Mouse (Mus musculus) embryonic facial prominence, embryonic 12.5 days (tissue): ENCODE results near the gene Ifna16. TPM values are rescaled to one million over a fixed set of nuclear protein-coding genes. Genes with fewer than 3 reads are reported as not detected.

Experiments used
- ATAC-seq: fragments of 200-750 bp; cut with Nextera tagmentation; 2 replicates; pipeline ENCODE4 v1.8.0; 2017; ENCODE audit not compliant: insufficient number of reproducible peaks, insufficient read depth, low FRiP score, low TSS enrichment
- H3K27ac ChIP-seq: fragments of 300-500 bp; sonication (generic); 2 replicates; pipeline ENCODE4 v1.5.1; 2016; ENCODE audit warnings: mild to moderate bottlenecking
- H3K27me3 ChIP-seq: fragments of 300-500 bp; sonication (generic); 2 replicates; pipeline ENCODE4 v1.6.1; 2016; ENCODE audit warnings: mild to moderate bottlenecking, moderate library complexity
- H3K36me3 ChIP-seq: fragments of 300-500 bp; sonication (generic); 2 replicates; pipeline ENCODE4 v1.6.1; 2016; ENCODE audit warnings: mild to moderate bottlenecking
- H3K4me1 ChIP-seq: fragments of 300-500 bp; sonication (generic); 2 replicates; pipeline ENCODE4 v1.6.1; 2016
- H3K4me2 ChIP-seq: fragments of 300-500 bp; sonication (generic); replicated peaks from 2 replicates; pipeline ENCODE4 v1.6.1; 2016; ENCODE audit warnings: mild to moderate bottlenecking, moderate library complexity
- H3K4me3 ChIP-seq: fragments of 300-500 bp; sonication (generic); 2 replicates; pipeline ENCODE4 v1.5.1; 2016; ENCODE audit warnings: mild to moderate bottlenecking
- H3K9ac ChIP-seq: fragments of 300-500 bp; sonication (generic); 2 replicates; pipeline ENCODE4 v1.6.1; 2016; ENCODE audit warnings: mild to moderate bottlenecking, moderate library complexity
- H3K9me3 ChIP-seq: fragments of 300-500 bp; sonication (generic); 2 replicates; pipeline ENCODE4 v1.6.1; 2016; ENCODE audit warnings: mild to moderate bottlenecking, moderate library complexity
- WGBS: fragments of 180-500 bp; shearing (Covaris S2); methylation state at CpG from one replicate; pipeline ENCODE4 v1.1.7; 2016; 5-methylcytosine and 5-hydroxymethylcytosine counted together
- polyA plus RNA-seq: library from polyadenylated mRNA; unstranded; fragments of >200 nt; fragmentation: Nextera tagmentation; extraction: Ambion mirVana; gene quantifications from 2 replicates; pipeline ENCODE4 v1.2.1, GENCODE M21; 2016

The Ifna16 gene
- polyA plus RNA-seq: not detected in 2 replicates

- Histone ChIP-seq H3K27me3 (no peaks in the 10 kb centered on the region), H3K36me3 (no peaks in the 10 kb centered on the region), H3K9ac (no peak within 1 kb of the TSS), H3K27ac (no peak within 1 kb of the TSS), H3K4me2 (no peak within 1 kb of the TSS), H3K4me1 (no peaks in the 10 kb centered on the region), H3K9me3 (no peaks in the 10 kb centered on the region), H3K4me3 (no peak within 1 kb of the TSS)
- WGBS: 87% methylated on average over 1 of the region's 1 CpGs
- no peak for ATAC-seq
Measured at GRCm38 (mm10) chr4:88676824-88677223, at the start of gene Ifna16. Gene Ifna16 (minus strand): TSS chr4:88676924.

GRCm38 (mm10) chr4:88723497-88724090, 46.9 kb upstream of the Ifna16 start:
- Histone ChIP-seq H3K27me3 (no peaks in the 10 kb centered on the region), H3K4me3 (no peak overlapping the region), H3K4me2 (no peak overlapping the region), H3K36me3 (peaks cover 11% of the 10 kb centered on the region), H3K4me1 (peaks cover 15% of the 10 kb centered on the region), H3K9me3 (no peaks in the 10 kb centered on the region), H3K27ac (no peak overlapping the region), H3K9ac (no peak overlapping the region)
- no peak for ATAC-seq
- 51% methylated on average over 8 of the region's 8 CpGs for WGBS

- Histone ChIP-seq H3K4me3 (peak within 1 kb of the TSS; percentile 82), H3K27me3 (no peaks in the 10 kb centered on the region), H3K9ac (peak within 1 kb of the TSS; percentile 94), H3K27ac (peak within 1 kb of the TSS; percentile 97), H3K9me3 (no peaks in the 10 kb centered on the region), H3K4me2 (peak within 1 kb of the TSS; percentile 79), H3K36me3 (peaks cover 14% of the 10 kb centered on the region), H3K4me1 (peaks cover 18% of the 10 kb centered on the region)
- under 1% methylated on average over 82 of the region's 82 CpGs for WGBS
- ATAC-seq: peak; percentile 91
Measured at GRCm38 (mm10) chr4:88721791-88722721, 45.3 kb upstream of the Ifna16 start, which contains the start of the genes Gm26566 and Klhl9. Gene Gm26566 (plus strand): TSS chr4:88721805. Gene Klhl9 (minus strand): TSS chr4:88722465.

- Histone ChIP-seq H3K27ac (no peak overlapping the region), H3K36me3 (peaks cover 35% of the 10 kb centered on the region), H3K4me3 (peak overlapping the region; percentile 23), H3K4me1 (peaks cover 18% of the 10 kb centered on the region), H3K27me3 (no peaks in the 10 kb centered on the region), H3K9ac (no peak overlapping the region), H3K9me3 (no peaks in the 10 kb centered on the region), H3K4me2 (peak overlapping the region; percentile 49)
- no peak for ATAC-seq
- WGBS: 46% methylated on average over 1 of the region's 1 CpGs
Measured at GRCm38 (mm10) chr4:88718715-88719114, 42.0 kb upstream of the Ifna16 start.

- Histone ChIP-seq H3K27me3 (no peaks in the 10 kb centered on the region), H3K27ac (no peak overlapping the region), H3K4me3 (no peak overlapping the region), H3K4me1 (peaks cover 5% of the 10 kb centered on the region), H3K4me2 (no peak overlapping the region), H3K36me3 (peaks cover 30% of the 10 kb centered on the region), H3K9ac (no peak overlapping the region), H3K9me3 (no peaks in the 10 kb centered on the region)
- no peak for ATAC-seq
Measured at GRCm38 (mm10) chr4:88715059-88715458, 38.3 kb upstream of the Ifna16 start.

- WGBS: 88% methylated on average over 1 of the region's 1 CpGs
- H3K4me3 ChIP-seq: no peak overlapping the region
- H3K27ac ChIP-seq: no peak overlapping the region
- H3K9me3 ChIP-seq: no peaks in the 10 kb centered on the region
- no peak overlapping the region for H3K4me2 ChIP-seq
- no peaks in the 10 kb centered on the region for H3K27me3 ChIP-seq
- H3K9ac ChIP-seq: no peak overlapping the region
- H3K36me3 ChIP-seq: peaks cover 29% of the 10 kb centered on the region
- H3K4me1 ChIP-seq: 0 out of 2 replicates have a peak, but pooled peaks cover 4% of the 10 kb centered on the region
- no peak for ATAC-seq
Measured at GRCm38 (mm10) chr4:88714281-88714680, 37.6 kb upstream of the Ifna16 start.

GRCm38 (mm10) chr4:88707128-88707826, 30.6 kb upstream of the Ifna16 start:
- 93% methylated on average over 1 of the region's 1 CpGs for WGBS
- no peak for ATAC-seq
- Histone ChIP-seq H3K4me1 (no peaks in the 10 kb centered on the region), H3K27ac (no peak overlapping the region), H3K9ac (no peak overlapping the region), H3K27me3 (no peaks in the 10 kb centered on the region), H3K9me3 (no peaks in the 10 kb centered on the region), H3K4me2 (no peak overlapping the region), H3K36me3 (no peaks in the 10 kb centered on the region), H3K4me3 (no peak overlapping the region)

GRCm38 (mm10) chr4:88705924-88706323, 29.2 kb upstream of the Ifna16 start:
- no peak overlapping the region for H3K4me3 ChIP-seq
- WGBS: 38% methylated on average over 3 of the region's 3 CpGs
- H3K4me1 ChIP-seq: no peaks in the 10 kb centered on the region
- H3K9me3 ChIP-seq: no peaks in the 10 kb centered on the region
- H3K9ac ChIP-seq: no peak overlapping the region
- no peak for ATAC-seq
- H3K36me3 ChIP-seq: no peaks in the 10 kb centered on the region
- no peak overlapping the region for H3K27ac ChIP-seq
- H3K27me3 ChIP-seq: no peaks in the 10 kb centered on the region
- no peak overlapping the region for H3K4me2 ChIP-seq

- Histone ChIP-seq H3K27ac (no peak overlapping the region), H3K4me1 (no peaks in the 10 kb centered on the region), H3K4me2 (no peak overlapping the region), H3K4me3 (no peak overlapping the region), H3K9me3 (no peaks in the 10 kb centered on the region), H3K36me3 (no peaks in the 10 kb centered on the region), H3K9ac (no peak overlapping the region), H3K27me3 (no peaks in the 10 kb centered on the region)
- no peak for ATAC-seq
- 80% methylated on average over 1 of the region's 1 CpGs for WGBS
Measured at GRCm38 (mm10) chr4:88699301-88699700, 22.6 kb upstream of the Ifna16 start.

GRCm38 (mm10) chr4:88698781-88699180, 22.1 kb upstream of the Ifna16 start:
- Histone ChIP-seq H3K27ac (no peak overlapping the region), H3K4me1 (no peaks in the 10 kb centered on the region), H3K27me3 (no peaks in the 10 kb centered on the region), H3K9ac (no peak overlapping the region), H3K4me2 (no peak overlapping the region), H3K4me3 (no peak overlapping the region), H3K36me3 (no peaks in the 10 kb centered on the region), H3K9me3 (no peaks in the 10 kb centered on the region)
- no peak for ATAC-seq
- WGBS: 77% methylated on average over 5 of the region's 5 CpGs

GRCm38 (mm10) chr4:88697753-88698152, 21.0 kb upstream of the Ifna16 start:
- no peaks in the 10 kb centered on the region for H3K9me3 ChIP-seq
- no peaks in the 10 kb centered on the region for H3K36me3 ChIP-seq
- ATAC-seq: no peak
- H3K4me3 ChIP-seq: no peak overlapping the region
- 85% methylated on average over 4 of the region's 4 CpGs for WGBS
- no peaks in the 10 kb centered on the region for H3K27me3 ChIP-seq
- H3K9ac ChIP-seq: no peak overlapping the region
- no peak overlapping the region for H3K27ac ChIP-seq
- no peak overlapping the region for H3K4me2 ChIP-seq
- no peaks in the 10 kb centered on the region for H3K4me1 ChIP-seq
